Mouse (Mus musculus): ENCODE measurements at regions not wholly inside any gene's neighbourhood (a gene's known extent, or its start where the extent isn't known, plus 50 kb on each side); places are given as distances from the start of the nearest gene placed in this dataset. TPM values are rescaled to one million over a fixed set of nuclear protein-coding genes. Genes with fewer than 3 reads are reported as not detected.

GRCm38 (mm10) chr5:13058883-13059423 is 66.3 kb upstream of the Sema3a start:
- H3K36me3 ChIP-seq (replicated peaks): no peaks in the 10 kb centered on the region
- ATAC-seq (replicated peaks): peak; percentile 65
- no peak overlapping the region for H3K27ac ChIP-seq
- H3K27me3 ChIP-seq (replicated peaks): no peaks in the 10 kb centered on the region
- H3K4me3 ChIP-seq: no peak overlapping the region
- no peaks in the 10 kb centered on the region for H3K9me3 ChIP-seq
- no peak overlapping the region for H3K4me2 ChIP-seq
- 46% methylated on average over 2 of the region's 2 CpGs for WGBS
- H3K9ac ChIP-seq: no peak overlapping the region
- H3K4me1 ChIP-seq: no peaks in the 10 kb centered on the region

GRCm38 (mm10) chr5:13066942-13067341 is 58.3 kb upstream of the Sema3a start:
- Histone ChIP-seq H3K9ac (no peak overlapping the region), H3K27ac (no peak overlapping the region), H3K4me3 (no peak overlapping the region), H3K9me3 (no peaks in the 10 kb centered on the region), H3K27me3 (replicated peaks) (no peaks in the 10 kb centered on the region), H3K36me3 (replicated peaks) (no peaks in the 10 kb centered on the region), H3K4me1 (no peaks in the 10 kb centered on the region), H3K4me2 (no peak overlapping the region)
- WGBS: 44% methylated on average over 3 of the region's 3 CpGs
- ATAC-seq (replicated peaks): no peak

Small RNA genes lying in the stretch of these regions (microRNA-seq; reads per million reads assigned to microRNA genes)
- not detected for gene Gm23243
